In the genomic region with DNA sequence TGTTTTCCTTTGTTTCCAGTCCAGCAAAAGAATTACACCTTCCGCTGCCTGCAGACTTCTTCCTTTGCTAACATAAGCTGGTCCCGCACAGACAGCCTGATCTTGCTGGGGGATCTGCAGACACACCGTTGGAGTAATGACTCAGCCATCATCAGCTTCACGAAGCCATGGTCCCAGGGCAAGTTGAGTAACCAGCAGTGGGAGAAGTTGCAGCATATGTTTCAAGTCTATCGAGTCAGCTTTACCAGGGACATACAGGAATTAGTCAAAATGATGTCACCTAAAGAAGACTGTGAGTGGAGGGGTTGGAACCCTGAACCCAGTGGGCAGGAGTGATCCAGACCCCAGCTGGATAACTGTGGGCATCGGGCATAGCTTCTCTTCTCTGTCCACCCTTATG, we compare ENCODE assay signal across 8 mouse cellular contexts. TPM values are rescaled to one million over a fixed set of nuclear protein-coding genes. Genes with fewer than 3 reads are reported as not detected.
DNase-seq lines count a peak whose midpoint lies in the region; ATAC-seq and TF ChIP-seq lines count a peak whose summit lies in the region.
"Not testable (repeated sequence)": the region's sequence is repeated elsewhere in the genome, so short reads cannot be mapped to it uniquely, and the experiment has no call there.

No protein-coding gene starts in this region.

- not testable (repeated sequence) for ATAC-seq in embryonic facial prominence, embryonic 15.5 days (ENCODE audit: insufficient number of reproducible peaks, low FRiP score, low TSS enrichment, low read depth); hindbrain, embryonic 13.5 days (ENCODE audit: low FRiP score); midbrain, embryonic 12.5 days (ENCODE audit: low FRiP score, low read depth)
- peak; percentile 98 for ATAC-seq in granulocyte monocyte progenitor cell, adult 5-6 weeks (replicated peaks; ENCODE audit: poor library complexity, severe bottlenecking)
- ATAC-seq in liver, embryonic 16.5 days (ENCODE audit: low read depth), result peak; percentile 30; the same call in 1 of the 2 replicates

- not testable (repeated sequence) for TF ChIP-seq POLR2A in small intestine, adult 2 months (IDR thresholded peaks at IDR 0.05; ENCODE audit: low read depth, low read length)

- peak overlapping the region; percentile 14 to 40; a peak in 2 of 4 replicates for H3K4me3 ChIP-seq in ES-E14 (ENCODE audit: insufficient read depth in 1 of 2, low read depth in 1 of 2, low read length in 2 of 2, poor library complexity in 1 of 2, severe bottlenecking in 1 of 2)
- H3K4me3 ChIP-seq in embryonic facial prominence, embryonic 15.5 days (replicated peaks), result peak overlapping the region; percentile 42
- peak overlapping the region; percentile 25 for H3K4me3 ChIP-seq in hindbrain, embryonic 13.5 days
- H3K4me3 ChIP-seq in limb, embryonic 10.5 days, result peak overlapping the region; percentile 35; the same call in 1 of the 2 replicates
- peak overlapping the region; percentile 39 for H3K4me3 ChIP-seq in liver, embryonic 16.5 days (ENCODE audit: low read depth, low read length)
- H3K4me3 ChIP-seq in midbrain, embryonic 12.5 days, result peak overlapping the region; percentile 38
- peak overlapping the region; percentile 40 for H3K4me3 ChIP-seq in small intestine, adult 2 months (ENCODE audit: low read depth, low read length)

- 38% methylated on average over 6 of the region's 6 CpGs for WGBS in embryonic facial prominence, embryonic 15.5 days
- WGBS in hindbrain, embryonic 13.5 days, result 42% methylated on average over 6 of the region's 6 CpGs
- 58% methylated on average over 6 of the region's 6 CpGs for WGBS in limb, embryonic 10.5 days
- WGBS in liver, embryonic 16.5 days (ENCODE audit: insufficient replicate concordance), result 20% methylated on average over 5 of the region's 6 CpGs
- WGBS in midbrain, embryonic 12.5 days, result 40% methylated on average over 6 of the region's 6 CpGs
- WGBS in small intestine, adult 2 months, result 33% methylated on average over 6 of the region's 6 CpGs

- TF ChIP-seq CTCF in small intestine, adult 2 months (IDR thresholded peaks at IDR 0.05; ENCODE audit: extremely low read depth, insufficient read length, insufficient replicate concordance, low read depth, low read length), result not testable (repeated sequence)

- H3K36me3 ChIP-seq in ES-E14 (ENCODE audit: control insufficient read depth, insufficient read depth, low read length, poor library complexity, severe bottlenecking); embryonic facial prominence, embryonic 15.5 days; hindbrain, embryonic 13.5 days; limb, embryonic 10.5 days; liver, embryonic 16.5 days (ENCODE audit: control insufficient read depth, insufficient read depth); midbrain, embryonic 12.5 days; small intestine, adult 2 months (ENCODE audit: control insufficient read depth, insufficient read depth, low read length): not testable (repeated sequence)

- H3K9ac ChIP-seq in ES-E14 (ENCODE audit: insufficient read depth, low read depth, low read length, poor library complexity, severe bottlenecking); liver, embryonic 16.5 days (ENCODE audit: low read depth, low read length): not testable (repeated sequence)
- peak overlapping the region; percentile 31; the same call in 1 of the 2 replicates for H3K9ac ChIP-seq in embryonic facial prominence, embryonic 15.5 days
- H3K9ac ChIP-seq in hindbrain, embryonic 13.5 days, result peak overlapping the region; percentile 46; the same call in 1 of the 2 replicates
- H3K9ac ChIP-seq in midbrain, embryonic 12.5 days (replicated peaks), result peak overlapping the region; percentile 50; the same call in 1 of the 2 replicates

- not testable (repeated sequence) for H3K27ac ChIP-seq in ES-E14 (ENCODE audit: insufficient read depth, low read depth, low read length, poor library complexity, severe bottlenecking); hindbrain, embryonic 13.5 days; liver, embryonic 16.5 days (ENCODE audit: low read length); midbrain, embryonic 12.5 days (replicated peaks); small intestine, adult 2 months (ENCODE audit: insufficient read depth, low read depth, low read length)
- peak overlapping the region; percentile 65; the same call in 1 of the 2 replicates for H3K27ac ChIP-seq in embryonic facial prominence, embryonic 15.5 days (replicated peaks)
- H3K27ac ChIP-seq in limb, embryonic 10.5 days, result peak overlapping the region; percentile 79

- in situ Hi-C loops in ES-E14 (cut with MboI; ENCODE audit: low sequenced_read_pairs in 2 of 2, unreplicated experiment in 2 of 2), result not testable (repeated sequence)

- not testable (repeated sequence) for H3K9me3 ChIP-seq in ES-E14 (ENCODE audit: control insufficient read depth, insufficient read depth, low read depth, low read length); embryonic facial prominence, embryonic 15.5 days (replicated peaks); hindbrain, embryonic 13.5 days; limb, embryonic 10.5 days (replicated peaks); liver, embryonic 16.5 days (replicated peaks; ENCODE audit: control insufficient read depth, low read length); midbrain, embryonic 12.5 days

- not testable (repeated sequence) for H3K4me1 ChIP-seq in ES-E14 (ENCODE audit: control insufficient read depth in 2 of 2, insufficient read depth in 2 of 2, low read length in 2 of 2, poor library complexity in 1 of 2); embryonic facial prominence, embryonic 15.5 days; hindbrain, embryonic 13.5 days (replicated peaks); limb, embryonic 10.5 days; liver, embryonic 16.5 days (ENCODE audit: control insufficient read depth, low read depth, low read length); midbrain, embryonic 12.5 days; small intestine, adult 2 months (ENCODE audit: control insufficient read depth, insufficient read depth, insufficient read length, low read length)

- DNase-seq in ES-E14 (ENCODE audit: low read depth, low spot score); limb, embryonic 10.5 days (ENCODE audit: low spot score): not testable (repeated sequence)

- H3K4me2 ChIP-seq in embryonic facial prominence, embryonic 15.5 days (replicated peaks), result peak overlapping the region; percentile 52
- H3K4me2 ChIP-seq in hindbrain, embryonic 13.5 days, result peak overlapping the region; percentile 51
- H3K4me2 ChIP-seq in liver, embryonic 16.5 days (ENCODE audit: low read depth, low read length), result peak overlapping the region; percentile 48
- peak overlapping the region; percentile 56 for H3K4me2 ChIP-seq in midbrain, embryonic 12.5 days (replicated peaks)

- H3K27me3 ChIP-seq in embryonic facial prominence, embryonic 15.5 days; hindbrain, embryonic 13.5 days; limb, embryonic 10.5 days (ENCODE audit: low read depth, poor library complexity, severe bottlenecking); liver, embryonic 16.5 days (ENCODE audit: control insufficient read depth, insufficient read depth, low read depth, low read length); midbrain, embryonic 12.5 days; small intestine, adult 2 months (ENCODE audit: control insufficient read depth, insufficient read depth, low read length): not testable (repeated sequence)

RNA-seq across cellular contexts. Expression of a gene that starts 12.3 kb away (rescaled TPM):
- total RNA-seq in ES-E14 (2012; rRNA removed), result 12.3 and 12.4 TPM in 2 replicates
- 51.5 and 62.2 TPM in 2 replicates for polyA plus RNA-seq in embryonic facial prominence, embryonic 15.5 days (2015; fragmentation: Nextera tagmentation; extraction: Ambion mirVana)
- total RNA-seq in granulocyte monocyte progenitor cell, adult 5-6 weeks (2014; fragmentation: Nextera tagmentation), result 25.6 and 38.4 TPM in 2 replicates
- 18.6 and 18.7 TPM in 2 replicates for total RNA-seq in granulocyte monocyte progenitor cell, adult 5-6 weeks (2017)
- polyA plus RNA-seq in hindbrain, embryonic 13.5 days (2015; fragmentation: Nextera tagmentation; extraction: Ambion mirVana), result 87.1 and 87.8 TPM in 2 replicates
- 15.7 and 24.9 TPM in 2 replicates for polyA plus RNA-seq in limb, embryonic 10.5 days (2016; fragmentation: Nextera tagmentation; extraction: Ambion mirVana)
- 7.3 and 8.0 TPM in 2 replicates for polyA plus RNA-seq in liver, embryonic 16.5 days (2015; fragmentation: Nextera tagmentation; extraction: Ambion mirVana)
- 53.2 and 56.8 TPM in 2 replicates for polyA plus RNA-seq in midbrain, embryonic 12.5 days (2016; fragmentation: Nextera tagmentation; extraction: Ambion mirVana)
- polyA plus RNA-seq in small intestine, adult 2 months (2012; rRNA removed), result 2.2 and 2.3 TPM in 2 replicates
